Mouse (Mus musculus): ENCODE results near the gene Runx2.
A peak's percentile ranks its signal among the peaks of the same experiment; 100 is the strongest.

The Runx2 gene

DNA sequence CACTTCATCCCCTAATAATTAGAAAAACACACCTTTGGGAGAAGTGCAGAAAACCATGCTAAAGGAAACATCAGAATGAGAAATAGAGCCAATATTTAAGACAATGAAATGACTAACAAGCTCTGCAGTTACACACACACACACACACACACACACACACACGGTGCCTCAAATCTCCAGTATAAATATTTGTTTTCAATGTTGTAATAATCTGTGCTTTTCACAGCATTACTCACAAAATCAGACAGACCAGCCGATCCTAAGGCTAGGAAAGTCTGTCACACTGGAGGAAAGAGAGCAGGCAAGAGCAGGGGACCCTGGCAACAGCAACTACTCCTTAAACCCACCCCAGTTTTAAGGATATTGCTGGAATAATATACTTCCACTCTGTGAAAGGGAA is 196.9 kb downstream of the Runx2 start:
- DNase-seq: peak in 1 of 2 experiments; percentile 15

DNA sequence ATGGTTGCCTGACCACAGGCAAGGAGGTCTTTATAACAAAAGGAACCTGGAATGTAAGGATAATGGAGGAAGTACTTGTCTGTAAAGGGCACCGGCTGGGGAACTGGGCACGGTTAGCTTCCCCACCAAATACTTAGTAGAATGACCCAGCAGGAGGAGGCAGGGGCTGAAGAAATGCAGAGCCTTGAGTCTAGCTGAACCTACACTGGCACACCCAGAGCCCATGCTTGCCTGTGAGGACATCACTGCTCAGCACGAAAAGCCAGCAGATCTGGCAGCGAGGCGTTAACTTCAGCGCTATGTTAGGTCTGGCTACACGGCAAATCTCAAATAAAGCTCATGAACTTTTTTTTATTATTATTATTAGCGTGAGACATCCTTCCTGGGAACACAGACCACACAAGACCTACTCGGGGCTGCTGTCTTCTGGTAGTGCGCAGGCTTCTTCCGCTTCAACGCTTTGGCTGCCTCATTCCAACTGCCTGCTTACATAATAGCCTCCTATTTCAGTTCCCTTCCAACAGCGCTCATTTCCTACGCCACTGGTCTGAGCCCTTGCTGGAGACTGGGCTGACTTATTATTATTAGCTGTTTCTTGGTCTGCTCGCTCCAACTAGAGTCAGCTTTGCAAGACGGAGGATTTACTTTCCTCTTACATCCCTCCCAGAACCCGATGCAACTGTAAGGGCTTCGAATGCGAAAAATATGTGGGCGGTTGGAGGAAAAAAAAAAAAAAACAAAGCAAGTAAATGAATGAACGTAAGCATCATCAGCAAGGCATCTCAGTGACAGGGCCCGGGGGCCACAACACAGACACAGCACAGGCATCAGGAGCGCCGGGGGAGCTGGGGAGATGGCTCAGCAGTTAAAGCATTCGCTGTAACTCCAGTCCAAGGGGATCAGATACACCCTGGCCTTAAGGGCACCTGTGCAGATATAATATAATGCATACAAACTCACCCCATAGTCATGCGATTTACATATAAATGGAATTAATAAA is 200.6 kb downstream of the Runx2 start:
- DNase-seq: peak; percentile 85 to 88

DNA sequence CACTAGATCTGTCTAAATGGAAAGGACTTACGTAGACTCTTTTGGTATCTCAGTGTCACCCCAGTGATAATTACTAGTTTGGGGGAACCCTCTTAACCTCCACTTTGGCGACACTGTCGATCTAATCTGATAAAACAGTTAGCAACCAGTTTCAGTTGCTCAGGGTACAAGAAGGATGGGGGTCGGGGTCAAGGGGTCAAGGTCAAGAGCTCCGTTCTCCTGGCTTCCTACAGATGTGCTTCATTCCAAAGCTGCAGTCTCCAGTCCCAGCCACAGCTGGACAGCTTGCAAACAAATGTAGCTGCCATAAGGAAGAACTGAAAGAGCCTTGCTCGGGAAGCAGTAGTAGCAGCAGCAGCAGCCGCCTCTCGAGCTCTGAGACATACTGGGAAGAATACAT is 202.0 kb downstream of the Runx2 start:
- peak in 1 of 2 experiments; percentile 11 for DNase-seq

DNA sequence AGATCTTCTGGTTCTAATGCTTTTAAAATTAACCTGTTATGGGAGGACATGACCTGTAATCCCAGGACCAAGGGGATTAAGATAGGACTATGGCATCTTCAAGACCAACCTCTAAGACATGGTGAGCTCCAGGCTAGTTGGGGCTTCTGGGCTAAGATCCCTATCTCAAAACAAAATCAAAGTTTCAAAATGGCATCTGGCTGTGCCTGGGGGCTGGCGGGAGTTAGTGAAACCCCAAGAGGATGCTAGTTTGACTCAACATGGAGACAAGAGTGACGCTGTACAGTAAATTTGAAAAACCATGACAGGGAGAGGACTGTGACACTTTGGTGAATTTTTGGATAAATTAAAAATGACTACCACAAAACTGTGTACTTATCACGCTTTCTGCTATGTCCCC is 202.6 kb downstream of the Runx2 start:
- no peak for DNase-seq

DNA sequence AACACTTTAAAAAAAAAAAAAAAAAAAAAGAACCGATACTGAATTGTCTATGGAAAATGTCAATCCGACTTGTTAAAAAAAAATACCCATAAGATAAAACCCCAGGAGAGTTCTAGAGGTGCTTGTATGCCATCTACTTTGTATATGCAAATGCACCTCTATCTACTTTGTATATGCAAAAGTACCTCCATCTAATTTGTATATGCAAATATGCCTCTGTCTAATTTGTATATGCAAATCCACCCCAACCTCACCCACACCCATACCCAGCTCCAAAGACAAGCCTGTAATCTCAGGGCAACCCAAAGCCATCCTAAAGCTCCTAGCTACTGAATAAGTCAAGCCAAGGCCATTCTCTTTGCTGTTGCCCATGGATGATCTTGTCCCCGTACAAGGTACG is 203.1 kb downstream of the Runx2 start:
- no peak for DNase-seq

DNA sequence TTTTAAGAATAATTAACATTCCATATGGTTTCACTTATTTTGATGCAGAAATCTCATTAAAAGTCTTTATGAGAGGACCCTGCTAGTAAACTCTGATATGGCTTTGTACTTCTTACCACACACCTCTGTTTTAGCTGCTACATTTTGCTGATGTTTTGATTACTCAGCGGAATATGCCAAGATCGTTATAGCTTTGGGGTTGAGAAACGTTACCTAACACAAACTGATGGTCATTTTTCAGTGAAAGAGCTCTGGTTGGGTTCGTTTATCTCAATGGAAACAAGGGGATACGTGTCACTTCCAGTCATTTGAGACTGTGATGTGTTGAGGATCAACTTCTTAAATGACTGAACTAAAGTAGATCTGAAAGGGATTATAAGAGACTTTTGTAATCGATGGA is 203.8 kb downstream of the Runx2 start:
- no peak for DNase-seq

DNA sequence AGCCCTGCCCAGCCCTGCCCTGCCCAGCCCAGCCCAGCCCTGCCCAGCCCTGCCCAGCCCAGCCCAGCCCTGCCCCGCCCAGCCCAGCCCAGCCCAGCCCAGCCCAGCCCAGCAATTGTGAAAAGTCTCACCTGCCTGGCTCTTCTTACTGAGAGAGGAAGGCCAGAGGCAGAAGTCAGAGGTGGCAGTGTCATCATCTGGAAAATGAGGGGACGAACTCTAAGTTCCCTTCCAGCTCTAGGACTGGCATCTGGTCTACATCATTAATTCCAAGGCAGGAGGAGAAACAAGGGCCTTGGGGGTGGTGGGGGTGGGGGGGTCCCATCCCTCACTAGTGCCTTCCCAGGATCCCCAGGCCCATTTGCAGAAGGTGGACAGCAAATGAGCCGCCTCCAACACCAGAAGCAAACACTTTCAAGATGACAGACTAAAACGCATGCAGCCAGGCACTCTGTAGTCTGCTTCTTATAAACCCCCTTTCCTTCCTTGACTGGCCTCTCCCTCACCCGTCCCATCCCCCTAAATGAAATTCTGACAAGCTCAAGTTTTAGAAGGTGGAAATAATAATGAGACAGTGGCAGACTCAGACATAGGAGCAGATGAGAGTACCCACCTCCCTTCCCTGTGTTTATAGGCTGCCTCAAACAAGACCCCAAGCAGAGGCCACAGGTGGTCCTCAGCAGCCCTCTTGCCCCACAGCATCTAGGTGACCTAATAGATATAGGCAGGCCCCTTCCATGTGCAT is 204.5 kb downstream of the Runx2 start:
- no peak for DNase-seq

DNA sequence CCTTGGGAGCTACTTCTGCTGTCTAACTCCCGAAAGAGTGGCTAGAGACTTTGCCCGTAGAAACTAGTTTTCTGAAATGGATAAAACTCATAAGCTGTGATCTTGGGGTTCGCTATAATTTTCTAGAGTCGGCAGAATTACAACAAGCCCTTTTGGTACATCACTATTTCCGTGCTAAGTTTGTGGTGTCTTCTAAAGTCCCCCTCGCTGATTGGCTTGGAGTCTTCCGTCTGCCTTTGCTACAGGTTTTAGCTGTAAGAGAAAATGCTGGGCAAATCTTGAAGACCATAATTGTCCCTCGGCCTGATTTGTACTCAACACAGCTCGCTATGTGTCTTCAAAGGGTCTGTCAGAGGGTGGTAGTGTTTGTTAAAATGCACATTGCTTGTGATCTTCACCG is 205.2 kb downstream of the Runx2 start:
- no peak for DNase-seq

DNA sequence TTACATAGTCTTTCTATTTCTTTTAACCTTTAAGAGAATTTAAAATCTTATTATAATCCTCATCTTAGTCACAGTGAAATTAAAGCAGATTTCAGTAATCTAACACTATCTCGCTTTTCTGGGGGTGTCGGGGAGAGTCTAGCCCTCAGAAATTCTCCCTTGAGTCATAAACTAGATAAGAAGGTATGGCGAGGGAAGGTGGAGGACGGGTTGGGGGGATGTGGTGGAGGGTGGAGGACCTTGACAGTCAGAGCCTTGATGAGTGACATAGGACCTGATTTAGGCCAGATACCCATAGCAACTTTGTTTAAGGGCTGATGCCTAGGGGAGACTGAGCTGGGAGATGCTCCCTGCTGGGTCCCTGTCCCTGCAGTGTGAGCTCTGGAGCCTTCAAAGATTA is 205.7 kb downstream of the Runx2 start:
- no peak for DNase-seq

DNA sequence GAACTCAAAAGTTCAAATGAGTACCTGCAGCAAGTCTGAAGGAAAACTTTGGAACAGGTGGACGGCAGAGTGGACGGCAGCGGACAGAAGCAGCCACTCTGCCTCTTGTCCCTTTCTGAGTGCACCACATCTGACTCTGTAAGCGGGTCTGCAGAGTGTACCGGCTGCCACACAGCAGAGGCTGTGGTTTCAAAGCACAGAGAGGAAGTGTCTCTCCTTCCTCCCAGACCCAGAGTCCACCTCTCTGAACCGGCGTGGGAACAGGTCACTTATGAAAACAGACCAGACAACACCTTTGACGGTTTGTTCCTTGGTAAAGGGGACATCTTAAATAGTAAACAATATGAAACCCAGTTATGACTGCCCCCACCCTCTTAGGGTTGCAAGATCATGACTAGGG is 207.2 kb downstream of the Runx2 start:
- DNase-seq: no peak

DNA sequence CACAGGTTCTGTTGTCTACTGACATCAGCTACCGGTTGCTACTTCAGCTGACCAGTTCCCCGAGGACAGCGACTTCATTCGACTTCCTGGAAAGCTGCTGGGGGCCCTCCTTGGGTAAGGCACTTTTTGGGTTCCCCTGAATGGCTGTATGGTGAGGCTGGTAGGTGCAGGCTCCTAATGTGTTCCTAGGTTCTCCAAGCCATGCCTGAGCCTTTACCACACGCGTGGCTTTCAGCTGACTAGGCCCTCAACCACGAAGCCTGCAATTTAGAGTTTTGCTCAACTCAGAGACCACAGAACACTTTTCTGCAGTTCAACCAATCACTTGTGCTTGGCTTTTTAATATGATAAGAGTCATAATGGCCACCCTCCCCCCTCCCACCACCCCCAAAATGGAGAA is 208.4 kb downstream of the Runx2 start:
- DNase-seq: no peak

DNA sequence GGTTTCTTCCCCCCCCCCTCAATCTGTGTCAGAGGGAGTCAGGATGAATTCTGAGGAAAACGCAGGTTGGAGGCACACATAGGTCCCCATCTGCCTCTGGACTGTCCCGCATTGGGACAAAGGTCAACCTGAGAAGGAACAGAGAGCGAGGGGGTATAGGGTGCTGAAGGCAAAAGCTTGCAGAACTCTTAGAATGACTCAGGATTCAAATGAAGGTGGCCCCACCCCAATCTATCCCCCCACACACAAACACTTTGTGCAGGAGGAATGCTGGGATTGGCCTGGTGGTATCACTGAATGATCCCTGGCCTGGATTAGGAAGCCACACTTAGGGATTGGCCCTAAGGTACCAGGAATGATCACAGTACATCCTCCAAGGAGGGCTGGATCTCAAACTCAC is 208.8 kb downstream of the Runx2 start:
- DNase-seq: no peak

DNA sequence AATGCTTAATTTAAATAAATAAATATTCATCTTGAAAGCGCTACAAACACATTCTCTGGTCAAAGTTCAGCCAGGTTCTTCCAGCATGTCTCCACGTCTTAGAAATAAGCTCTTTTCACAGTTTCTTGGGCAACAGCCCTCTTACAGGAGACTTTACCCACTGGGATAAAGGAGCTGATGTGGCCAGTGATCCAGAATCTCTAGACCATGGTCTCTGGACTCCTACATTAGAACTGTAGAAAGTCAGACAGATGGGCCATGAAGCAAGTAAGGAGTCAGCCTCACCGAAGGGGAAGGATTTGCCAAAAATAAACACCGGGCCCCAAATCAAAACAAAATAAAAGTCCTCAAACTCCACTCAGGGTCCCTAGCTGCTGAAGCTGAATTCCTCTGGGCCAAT is 211.4 kb downstream of the Runx2 start:
- no peak for DNase-seq

DNA sequence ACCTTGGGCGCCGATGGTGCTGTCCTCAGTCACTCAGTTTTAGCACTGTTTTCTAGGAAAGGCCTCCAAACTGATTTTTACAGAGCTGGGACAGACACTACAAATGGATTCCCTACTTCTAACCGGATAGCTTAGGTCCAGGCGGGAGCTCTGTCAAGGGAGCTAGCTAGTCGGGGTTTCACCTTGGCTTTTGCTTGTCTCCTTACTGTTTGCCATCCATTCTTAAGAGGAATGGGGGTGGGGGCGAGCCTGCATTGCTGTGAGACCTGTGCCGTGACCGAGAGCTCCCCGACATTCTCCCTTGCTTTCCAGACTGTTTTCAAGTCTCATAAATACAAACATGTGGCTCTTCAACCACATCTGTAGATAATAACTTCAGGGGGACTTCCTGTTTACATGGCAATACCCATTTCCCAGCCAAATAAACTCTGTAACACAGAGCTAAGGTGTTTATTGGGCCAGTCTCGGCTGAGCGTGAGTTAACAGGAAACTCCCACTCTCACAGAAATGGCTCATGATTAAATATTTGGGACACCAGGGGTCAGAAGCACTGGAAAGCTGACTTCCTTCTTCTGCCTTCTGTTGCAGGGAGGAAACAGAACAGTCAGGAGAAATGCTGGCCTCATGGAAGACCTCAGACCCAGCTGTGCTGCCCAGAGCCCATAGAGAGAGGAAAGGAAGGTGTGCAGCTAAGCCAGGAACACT is 213.1 kb downstream of the Runx2 start:
- DNase-seq: no peak

DNA sequence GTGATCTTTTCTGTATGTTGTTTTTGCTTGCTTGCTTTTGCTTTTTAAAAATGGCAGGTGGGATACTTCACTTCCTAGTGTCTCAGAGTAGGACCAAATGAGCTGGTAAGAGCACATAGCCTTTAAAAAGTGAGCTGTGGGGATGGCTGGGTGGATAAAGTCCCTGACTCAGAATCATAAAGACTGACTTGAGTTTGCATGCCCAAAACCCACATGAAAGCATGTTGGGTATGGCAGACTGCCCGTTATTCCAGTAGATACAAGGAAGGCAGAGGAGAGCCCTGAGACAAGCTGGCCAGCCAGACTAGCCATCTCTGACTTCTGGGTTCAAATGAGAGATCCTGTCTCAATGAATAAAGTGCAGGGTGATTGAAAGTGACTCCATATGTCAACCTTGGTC is 214.7 kb downstream of the Runx2 start:
- DNase-seq: peak in 1 of 2 experiments; percentile 15

DNA sequence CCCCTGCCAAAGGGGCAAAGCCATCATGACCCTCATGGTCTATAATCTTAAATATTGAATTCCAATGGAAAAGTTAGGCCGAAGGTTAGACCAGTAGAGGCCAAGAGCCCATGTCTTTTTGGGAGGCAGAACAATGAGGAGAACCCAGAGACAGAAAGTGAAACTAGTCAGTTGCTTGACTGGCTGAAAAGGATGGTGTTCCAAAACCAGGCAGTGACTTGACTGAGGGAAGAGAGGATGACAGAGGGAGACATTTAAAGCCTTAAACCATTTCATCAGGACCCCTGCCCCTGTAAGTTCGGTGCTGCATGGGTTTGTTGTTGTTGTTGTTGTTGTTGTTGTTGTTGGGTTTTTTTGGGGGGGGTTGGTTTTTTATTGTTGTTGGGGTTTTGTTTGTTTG is 215.5 kb downstream of the Runx2 start:
- DNase-seq: no peak

DNA sequence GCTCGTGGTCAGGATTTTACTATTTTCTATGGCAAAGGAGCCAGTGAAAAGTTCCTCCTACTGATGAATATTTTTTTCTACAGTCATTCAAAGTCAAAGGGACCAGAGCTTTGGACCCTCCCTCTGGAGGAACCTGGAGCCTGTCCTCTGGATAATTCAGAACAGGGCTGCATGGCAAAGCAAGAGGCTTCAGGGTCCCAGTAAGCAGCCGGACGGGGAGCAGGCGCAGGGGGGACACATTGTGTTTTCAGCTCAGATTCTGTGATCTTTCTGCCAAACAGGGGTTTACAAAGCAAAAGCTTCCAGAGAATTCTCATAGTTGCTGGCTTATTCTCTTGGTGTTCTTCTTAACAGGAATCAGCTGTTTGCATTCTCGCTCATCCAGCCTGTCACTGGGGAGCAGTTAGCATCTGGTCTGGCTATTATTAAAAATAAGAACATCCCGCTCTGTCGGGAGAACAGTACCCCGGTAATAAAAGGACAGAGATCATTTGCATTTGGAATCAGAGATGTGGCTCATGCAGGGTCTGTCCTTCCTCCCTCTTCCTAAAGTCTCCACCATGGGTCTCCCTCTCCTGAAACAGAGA is 216.6 kb downstream of the Runx2 start:
- DNase-seq: no peak

DNA sequence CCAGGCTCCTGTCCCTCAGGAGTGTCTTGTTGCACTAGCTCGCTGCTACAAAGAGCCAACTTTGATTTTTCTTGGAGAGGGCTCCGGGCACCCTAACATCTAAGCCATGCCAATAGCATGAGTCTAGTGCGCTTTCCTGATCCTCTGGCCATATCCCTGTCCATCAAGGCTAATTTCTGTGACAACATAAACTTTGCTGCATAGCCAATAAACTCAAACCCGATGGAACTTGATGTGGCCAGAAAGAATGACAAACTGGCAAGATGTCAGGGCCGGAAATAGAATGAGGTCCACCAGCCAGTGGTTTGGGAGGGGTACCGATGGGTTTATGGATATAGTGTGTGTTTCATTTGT is 221.9 kb downstream of the Runx2 start:
- no peak for DNase-seq

DNA sequence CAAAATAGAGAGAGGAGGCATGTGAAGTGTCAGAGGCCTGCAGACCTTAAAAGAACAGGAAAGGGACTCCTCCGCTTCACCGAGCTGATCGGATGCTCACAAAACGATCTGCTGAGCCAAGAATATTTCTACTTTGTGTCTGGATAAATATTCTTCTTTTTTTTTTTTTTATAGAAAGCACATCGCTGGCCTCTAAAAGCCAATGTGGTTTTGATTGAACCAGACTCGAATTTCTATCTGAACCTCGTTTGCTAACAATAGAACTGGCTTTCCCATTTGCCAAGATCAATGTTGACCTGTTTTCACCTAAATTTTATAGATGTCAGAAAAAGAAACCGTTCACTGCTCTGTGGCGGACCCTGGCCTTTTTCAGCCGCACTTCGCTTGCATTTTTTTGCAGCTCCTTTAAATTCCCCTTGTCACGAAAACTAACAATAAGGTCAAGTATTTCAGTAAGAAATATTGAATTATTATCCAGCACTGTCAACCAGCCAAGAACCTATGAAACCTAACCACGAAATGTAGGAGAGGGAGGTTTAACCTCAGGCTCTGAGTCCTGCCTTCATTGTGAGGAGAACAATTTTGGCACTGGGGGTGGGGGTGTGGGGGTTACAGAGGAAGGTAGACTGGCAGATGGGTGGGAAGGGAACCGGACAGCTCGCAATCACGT is 222.4 kb downstream of the Runx2 start:
- no peak for DNase-seq

DNA sequence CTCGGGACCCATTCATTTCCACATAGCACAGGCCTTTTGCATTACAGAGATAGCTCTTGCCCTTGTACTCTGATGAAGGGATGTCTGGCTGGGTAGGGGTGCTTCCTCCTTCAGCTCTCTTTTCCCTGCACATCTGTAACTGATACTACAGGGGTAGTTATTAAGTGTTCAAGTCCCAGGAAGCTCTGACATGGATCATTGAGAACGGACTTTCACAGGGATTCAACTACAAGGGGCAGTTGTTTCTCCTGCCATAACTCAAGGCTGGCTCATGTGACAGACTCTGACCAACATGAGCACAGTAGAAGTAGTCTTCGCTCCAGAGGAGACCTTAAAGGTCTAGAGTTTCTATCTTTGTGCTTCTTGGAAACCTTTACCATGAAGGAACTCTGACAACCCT is 226.1 kb downstream of the Runx2 start:
- no peak for DNase-seq

DNA sequence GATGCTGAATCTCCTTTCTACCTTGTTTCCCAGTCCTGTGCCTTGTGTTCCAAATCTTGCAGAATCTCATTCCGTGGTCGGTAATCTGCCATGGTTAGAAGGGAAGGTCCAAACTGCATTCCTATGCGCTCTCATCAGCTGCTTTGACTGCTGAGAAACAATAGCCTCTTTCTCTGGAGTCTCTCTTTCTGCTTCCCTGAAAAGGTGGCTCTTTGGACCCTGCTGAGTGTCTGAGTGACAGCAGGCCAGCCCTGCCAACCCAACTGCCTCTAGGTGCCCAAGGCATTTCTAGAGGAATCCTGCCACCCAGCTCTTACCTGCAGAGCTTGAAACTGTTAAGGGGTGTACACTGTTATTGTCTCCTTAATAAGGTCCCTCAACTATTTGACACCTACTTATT is 226.6 kb downstream of the Runx2 start:
- peak in 1 of 2 experiments; percentile 14 for DNase-seq

DNA sequence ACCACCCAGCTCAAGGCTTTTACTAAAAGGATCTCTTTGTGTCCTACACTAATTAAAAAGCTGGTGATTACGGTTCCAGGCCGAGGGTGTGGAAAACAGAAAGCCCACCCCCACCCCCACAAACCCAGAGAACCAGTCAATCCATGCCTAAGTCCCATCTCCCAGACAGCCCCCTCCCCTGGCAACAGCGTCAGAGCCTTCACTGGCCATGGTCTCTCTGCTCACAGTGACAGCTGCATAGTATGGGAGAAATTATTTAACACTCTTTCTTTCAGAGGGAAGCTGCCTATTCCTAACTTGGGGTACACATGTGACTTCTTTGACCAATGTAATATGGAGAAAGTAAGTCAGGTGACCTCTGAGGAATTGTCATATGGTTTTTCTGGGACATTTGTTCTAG is 228.4 kb downstream of the Runx2 start:
- no peak for DNase-seq

DNA sequence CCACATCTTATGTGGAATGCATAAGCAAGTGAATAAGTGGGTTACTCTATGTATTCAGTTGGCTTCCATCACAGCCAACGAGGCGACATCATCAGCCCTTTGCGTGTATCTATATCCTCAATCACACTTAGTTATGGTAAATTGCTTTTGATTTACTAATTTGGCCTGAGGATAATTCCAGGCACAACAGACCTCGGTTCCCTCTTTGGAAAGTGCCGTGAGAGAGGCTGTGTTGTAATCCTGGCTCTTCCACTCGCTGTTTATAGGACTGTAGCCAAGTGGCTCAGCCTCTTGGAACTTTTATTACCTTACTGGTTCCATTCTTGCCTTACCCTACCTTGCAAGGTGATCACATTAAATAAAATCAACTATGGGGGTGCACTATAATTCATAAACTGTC is 229.8 kb downstream of the Runx2 start:
- DNase-seq: no peak
